Mouse (Mus musculus) midbrain, embryonic 10.5 days (tissue): ENCODE data around the gene Prkd2. TPM values are rescaled to one million over a fixed set of nuclear protein-coding genes. Genes with fewer than 3 reads are reported as not detected.

Experiments used
- DNase-seq: peaks from one replicate; pipeline ENCODE4 v3.0.0-alpha.2; 2017; ENCODE audit warnings: low spot score
- H3K27ac ChIP-seq: fragments of 300-500 bp; sonication (generic); replicated peaks from 2 replicates; pipeline ENCODE4 v1.5.1; 2016; ENCODE audit warnings: mild to moderate bottlenecking
- H3K27me3 ChIP-seq: fragments of 300-500 bp; sonication (generic); 2 replicates; pipeline ENCODE4 v1.6.1; 2016; ENCODE audit warnings: low read depth, mild to moderate bottlenecking; ENCODE audit not compliant: poor library complexity, severe bottlenecking
- H3K36me3 ChIP-seq: fragments of 300-500 bp; sonication (generic); 2 replicates; pipeline ENCODE4 v1.6.1; 2016; ENCODE audit warnings: mild to moderate bottlenecking, moderate library complexity
- H3K4me1 ChIP-seq: fragments of 300-500 bp; sonication (generic); 2 replicates; pipeline ENCODE4 v1.6.1; 2016
- H3K4me3 ChIP-seq: fragments of 300-500 bp; sonication (generic); 2 replicates; pipeline ENCODE4 v1.5.1; 2016; ENCODE audit warnings: mild to moderate bottlenecking, moderate library complexity
- H3K9me3 ChIP-seq: fragments of 300-500 bp; sonication (generic); replicated peaks from 2 replicates; pipeline ENCODE4 v1.6.1; 2016; ENCODE audit warnings: mild to moderate bottlenecking
- WGBS: fragments of 180-500 bp; shearing (Covaris S2); methylation state at CpG from one replicate; pipeline ENCODE4 v1.1.7; 2016; 5-methylcytosine and 5-hydroxymethylcytosine counted together
- polyA plus RNA-seq: library from polyadenylated mRNA; unstranded; fragments of >200 nt; fragmentation: Nextera tagmentation; extraction: Ambion mirVana; gene quantifications from 2 replicates; pipeline ENCODE4 v1.2.1, GENCODE M21; 2016

The Prkd2 gene
- polyA plus RNA-seq, 1 experiment from 2014 or later, result 11.1 TPM

GRCm38 (mm10) chr7:16891641-16892351 is 49.1 kb downstream of the Prkd2 start, which contains the start of gene Gng8:
TSS of gene Gng8 (plus strand) at chr7:16891786.
- peak within 1 kb of the TSS; percentile 43 for H3K4me3 ChIP-seq
- peak within 1 kb of the TSS; percentile 64 for H3K27ac ChIP-seq
- H3K9me3 ChIP-seq, result peaks cover 5% of the 10 kb centered on the region; the same call in 1 of the 2 replicates
- peaks cover 51% of the 10 kb centered on the region for H3K4me1 ChIP-seq
- peaks cover 76% of the 10 kb centered on the region for H3K27me3 ChIP-seq
- peak; percentile 89 for DNase-seq
- H3K36me3 ChIP-seq, result peaks cover 8% of the 10 kb centered on the region; the same call in 1 of the 2 replicates
- under 1% methylated on average over 30 of the region's 30 CpGs for WGBS

GRCm38 (mm10) chr7:16892352-16892730 is 49.6 kb downstream of the Prkd2 start:
- H3K9me3 ChIP-seq, result 0 out of 2 replicates have a peak, but pooled peaks cover 4% of the 10 kb centered on the region
- 47% methylated on average over 9 of the region's 9 CpGs for WGBS
- H3K27ac ChIP-seq, result no peak overlapping the region
- H3K4me3 ChIP-seq, result peak overlapping the region; percentile 43
- DNase-seq, result no peak
- peaks cover 70% of the 10 kb centered on the region for H3K27me3 ChIP-seq
- peaks cover 5% of the 10 kb centered on the region; the same call in 1 of the 2 replicates for H3K36me3 ChIP-seq
- peaks cover 51% of the 10 kb centered on the region for H3K4me1 ChIP-seq

DNA sequence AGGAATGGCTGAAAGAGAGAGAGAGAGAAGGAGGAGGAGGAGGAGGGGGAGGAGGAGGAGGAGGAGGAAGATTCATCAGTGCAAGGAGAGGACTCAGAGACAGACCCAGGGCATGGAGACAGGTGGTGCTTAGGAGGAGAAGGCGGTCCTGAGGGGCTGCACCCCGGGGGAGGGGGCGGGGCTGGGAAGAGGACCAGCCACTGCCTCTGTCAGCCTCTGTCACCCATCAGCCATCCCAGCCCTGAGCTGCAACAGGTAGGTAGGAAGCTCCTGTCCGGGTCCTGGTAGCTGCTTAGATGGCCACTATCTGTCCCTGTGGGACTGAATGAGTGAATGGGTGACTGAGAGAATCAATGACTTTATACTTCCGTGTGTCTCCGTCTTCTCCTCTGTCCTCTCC is 50.9 kb downstream of the Prkd2 start:
- H3K36me3 ChIP-seq, result no peaks in the 10 kb centered on the region
- peak overlapping the region; percentile 45 for H3K4me3 ChIP-seq
- 0 out of 2 replicates have a peak, but pooled peaks cover 4% of the 10 kb centered on the region for H3K9me3 ChIP-seq
- WGBS, result 9% methylated on average over 5 of the region's 6 CpGs
- H3K27ac ChIP-seq, result no peak overlapping the region
- peaks cover 51% of the 10 kb centered on the region for H3K4me1 ChIP-seq
- DNase-seq, result no peak
- H3K27me3 ChIP-seq, result peaks cover 57% of the 10 kb centered on the region

DNA sequence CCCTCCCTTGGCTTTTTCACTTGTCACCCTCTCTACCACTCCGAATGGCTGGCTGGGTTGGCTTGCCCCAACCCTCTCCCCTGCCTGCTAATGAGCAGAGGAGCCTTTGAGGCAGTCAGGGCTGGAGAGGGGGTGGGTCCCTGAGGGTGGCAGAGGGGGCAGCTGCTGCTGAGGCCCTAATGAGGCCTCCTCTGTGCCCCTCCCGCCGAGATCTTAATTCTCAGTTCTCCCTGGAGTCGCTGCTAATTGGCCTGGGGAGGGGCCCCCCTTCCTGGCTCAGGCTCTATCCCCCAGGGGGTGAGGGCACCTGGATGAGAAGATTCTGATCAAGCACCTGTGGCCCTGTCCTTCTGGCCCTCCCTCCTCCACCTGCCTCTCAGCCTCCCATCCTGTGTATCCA is 51.6 kb downstream of the Prkd2 start:
- H3K27me3 ChIP-seq, result peaks cover 51% of the 10 kb centered on the region
- 0 out of 2 replicates have a peak overlapping the region, but pooled peaks have one; percentile 14 for H3K27ac ChIP-seq
- WGBS, result 1% methylated on average over 4 of the region's 4 CpGs
- peak overlapping the region; percentile 45 for H3K4me3 ChIP-seq
- DNase-seq, result no peak
- 0 out of 2 replicates have a peak, but pooled peaks cover 4% of the 10 kb centered on the region for H3K9me3 ChIP-seq
- peaks cover 51% of the 10 kb centered on the region for H3K4me1 ChIP-seq
- H3K36me3 ChIP-seq, result no peaks in the 10 kb centered on the region

GRCm38 (mm10) chr7:16895000-16895399 is 52.3 kb downstream of the Prkd2 start:
- H3K27me3 ChIP-seq, result peaks cover 51% of the 10 kb centered on the region
- no peak overlapping the region for H3K27ac ChIP-seq
- H3K4me1 ChIP-seq, result peaks cover 54% of the 10 kb centered on the region
- H3K4me3 ChIP-seq, result peak overlapping the region; percentile 45
- peak; percentile 83 for DNase-seq
- no peaks in the 10 kb centered on the region for H3K36me3 ChIP-seq
- under 1% methylated on average over 24 of the region's 24 CpGs for WGBS
- no peaks in the 10 kb centered on the region for H3K9me3 ChIP-seq

GRCm38 (mm10) chr7:16895511-16895910 is 52.8 kb downstream of the Prkd2 start:
- no peak for DNase-seq
- H3K9me3 ChIP-seq, result no peaks in the 10 kb centered on the region
- peaks cover 57% of the 10 kb centered on the region for H3K4me1 ChIP-seq
- peaks cover 47% of the 10 kb centered on the region for H3K27me3 ChIP-seq
- no peaks in the 10 kb centered on the region for H3K36me3 ChIP-seq
- WGBS, result 33% methylated on average over 10 of the region's 10 CpGs
- H3K27ac ChIP-seq, result no peak overlapping the region
- peak overlapping the region; percentile 45 for H3K4me3 ChIP-seq

DNA sequence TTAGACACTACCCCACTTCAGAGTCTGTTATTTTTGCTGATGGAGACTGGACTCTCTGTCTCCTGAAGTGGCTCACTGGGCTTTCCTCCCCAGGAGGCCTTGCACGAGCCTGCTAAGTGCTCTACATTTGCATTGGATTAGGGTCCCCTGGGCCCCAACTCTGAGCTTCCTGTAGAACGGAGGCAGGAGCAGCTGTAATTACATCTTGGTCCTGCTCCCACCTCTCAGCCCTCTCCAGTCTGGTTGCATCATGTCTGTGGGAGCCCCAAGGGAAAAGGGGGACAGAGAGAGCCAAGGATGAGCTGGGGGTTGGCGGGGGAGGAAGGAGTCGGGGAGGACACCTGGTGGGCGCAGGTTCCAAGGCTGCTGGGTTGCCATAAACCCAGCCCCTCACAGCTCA is 57.8 kb downstream of the Prkd2 start:
- H3K27me3 ChIP-seq, result peaks cover 8% of the 10 kb centered on the region
- peak overlapping the region; percentile 30 for H3K27ac ChIP-seq
- 17% methylated on average over 5 of the region's 5 CpGs for WGBS
- H3K9me3 ChIP-seq, result no peaks in the 10 kb centered on the region
- DNase-seq, result no peak
- no peaks in the 10 kb centered on the region for H3K36me3 ChIP-seq
- peaks cover 18% of the 10 kb centered on the region for H3K4me1 ChIP-seq
- H3K4me3 ChIP-seq, result no peak overlapping the region; the same call in 1 of the 2 replicates

DNA sequence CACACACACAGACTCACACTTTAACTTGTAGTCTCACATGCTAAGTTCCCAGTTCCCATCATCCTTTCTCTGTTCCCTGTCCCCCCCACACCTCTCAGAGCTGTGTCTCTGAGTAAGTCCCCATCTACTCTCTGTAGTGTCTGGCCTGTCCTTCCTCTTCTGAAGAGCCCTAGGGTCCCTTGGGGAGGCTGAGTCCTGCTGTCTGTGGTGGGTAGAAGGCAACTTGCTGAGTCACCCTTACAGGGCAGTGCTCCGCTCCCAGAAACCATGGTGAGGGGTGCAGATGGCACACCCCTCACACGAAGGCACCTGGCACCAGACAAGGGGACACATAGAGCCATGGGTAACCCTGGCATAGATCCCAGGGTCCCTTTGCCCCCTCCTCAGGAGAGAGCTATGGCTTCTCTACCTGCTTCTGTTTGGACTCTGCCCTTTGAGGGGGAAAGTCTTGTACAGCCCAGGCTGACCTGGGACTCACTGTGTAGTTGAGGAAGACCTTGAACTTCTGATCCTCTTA is 60.8 kb downstream of the Prkd2 start:
- 74% methylated on average over 2 of the region's 2 CpGs for WGBS
- H3K9me3 ChIP-seq, result no peaks in the 10 kb centered on the region
- no peak overlapping the region for H3K4me3 ChIP-seq
- H3K27ac ChIP-seq, result no peak overlapping the region
- H3K4me1 ChIP-seq, result peaks cover 35% of the 10 kb centered on the region
- peaks cover 8% of the 10 kb centered on the region for H3K27me3 ChIP-seq
- no peak for DNase-seq
- H3K36me3 ChIP-seq, result no peaks in the 10 kb centered on the region

GRCm38 (mm10) chr7:16904120-16904675 is 61.5 kb downstream of the Prkd2 start:
- DNase-seq, result no peak
- H3K36me3 ChIP-seq, result no peaks in the 10 kb centered on the region
- H3K27me3 ChIP-seq, result peaks cover 8% of the 10 kb centered on the region
- peaks cover 39% of the 10 kb centered on the region for H3K4me1 ChIP-seq
- H3K4me3 ChIP-seq, result no peak overlapping the region
- H3K9me3 ChIP-seq, result no peaks in the 10 kb centered on the region
- no peak overlapping the region for H3K27ac ChIP-seq
- 70% methylated on average over 9 of the region's 10 CpGs for WGBS

- H3K36me3 ChIP-seq, result no peaks in the 10 kb centered on the region
- DNase-seq, result no peak
- peaks cover 30% of the 10 kb centered on the region for H3K4me1 ChIP-seq
- H3K27me3 ChIP-seq, result no peaks in the 10 kb centered on the region; the same call in none of the 2 replicates
- 53% methylated on average over 9 of the region's 9 CpGs for WGBS
- H3K4me3 ChIP-seq, result no peak overlapping the region
- H3K9me3 ChIP-seq, result no peaks in the 10 kb centered on the region
- H3K27ac ChIP-seq, result peak overlapping the region; percentile 19; the same call in 1 of the 2 replicates
Observed at GRCm38 (mm10) chr7:16905491-16906021, 62.9 kb downstream of the Prkd2 start.

DNA sequence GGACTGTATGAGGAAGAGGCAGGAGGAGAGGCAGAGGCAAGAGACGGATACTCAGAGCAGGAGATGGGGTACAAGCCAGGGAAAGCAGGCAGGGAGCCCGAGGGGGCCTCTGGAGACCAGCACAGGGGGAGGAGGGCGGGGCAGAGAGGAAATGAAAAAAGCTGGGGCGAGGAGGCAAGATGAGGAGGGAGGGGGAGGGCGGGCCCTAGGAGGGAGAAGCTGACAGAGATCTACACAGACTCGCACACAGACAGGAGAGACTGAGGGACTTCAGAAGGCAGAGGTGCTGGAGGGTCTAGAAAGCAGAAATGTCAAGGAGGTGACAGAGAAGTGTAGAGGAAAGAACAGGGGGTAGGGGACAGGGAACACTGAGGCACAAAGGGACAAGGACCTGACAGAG is 63.6 kb downstream of the Prkd2 start, which contains the start of gene Ptgir:
Ptgir (plus strand) TSS at position 210 of the 400 bp plus-strand sequence.
- WGBS, result 18% methylated on average over 6 of the region's 6 CpGs
- Histone ChIP-seq H3K27ac (peak within 1 kb of the TSS; percentile 19; the same call in 1 of the 2 replicates), H3K4me3 (0 out of 2 replicates have a peak within 1 kb of the TSS, but pooled peaks have one; percentile 7), H3K27me3 (no peaks in the 10 kb centered on the region; the same call in 1 of the 2 replicates), H3K4me1 (peaks cover 26% of the 10 kb centered on the region), H3K9me3 (no peaks in the 10 kb centered on the region), H3K36me3 (no peaks in the 10 kb centered on the region)
- no peak for DNase-seq

DNA sequence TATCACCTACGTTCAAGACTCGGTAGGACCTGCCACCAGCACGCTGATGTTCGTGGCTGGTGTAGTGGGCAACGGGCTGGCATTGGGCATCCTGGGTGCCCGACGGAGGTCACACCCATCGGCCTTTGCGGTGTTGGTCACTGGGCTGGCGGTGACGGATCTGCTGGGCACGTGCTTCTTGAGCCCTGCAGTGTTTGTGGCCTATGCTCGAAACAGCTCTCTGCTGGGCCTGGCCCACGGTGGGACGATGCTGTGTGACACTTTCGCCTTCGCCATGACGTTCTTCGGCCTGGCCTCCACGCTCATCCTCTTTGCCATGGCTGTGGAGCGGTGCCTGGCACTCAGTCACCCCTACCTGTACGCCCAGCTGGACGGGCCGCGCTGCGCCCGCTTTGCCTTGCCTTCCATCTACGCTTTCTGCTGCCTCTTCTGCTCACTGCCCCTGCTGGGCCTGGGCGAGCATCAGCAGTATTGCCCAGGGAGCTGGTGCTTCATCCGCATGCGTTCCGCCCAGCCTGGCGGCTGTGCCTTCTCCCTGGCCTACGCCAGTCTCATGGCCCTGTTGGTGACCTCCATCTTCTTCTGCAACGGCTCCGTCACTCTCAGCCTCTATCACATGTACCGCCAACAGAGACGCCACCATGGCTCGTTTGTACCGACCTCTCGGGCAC is 64.3 kb downstream of the Prkd2 start:
- H3K4me3 ChIP-seq, result no peak overlapping the region
- no peaks in the 10 kb centered on the region; the same call in 1 of the 2 replicates for H3K27me3 ChIP-seq
- H3K4me1 ChIP-seq, result peaks cover 26% of the 10 kb centered on the region
- H3K36me3 ChIP-seq, result no peaks in the 10 kb centered on the region
- 0 out of 2 replicates have a peak overlapping the region, but pooled peaks have one; percentile 19 for H3K27ac ChIP-seq
- no peaks in the 10 kb centered on the region for H3K9me3 ChIP-seq
- no peak for DNase-seq
- 92% methylated on average over 41 of the region's 41 CpGs for WGBS
